Mouse (Mus musculus): ENCODE measurements around the gene Tex2.

DNA sequence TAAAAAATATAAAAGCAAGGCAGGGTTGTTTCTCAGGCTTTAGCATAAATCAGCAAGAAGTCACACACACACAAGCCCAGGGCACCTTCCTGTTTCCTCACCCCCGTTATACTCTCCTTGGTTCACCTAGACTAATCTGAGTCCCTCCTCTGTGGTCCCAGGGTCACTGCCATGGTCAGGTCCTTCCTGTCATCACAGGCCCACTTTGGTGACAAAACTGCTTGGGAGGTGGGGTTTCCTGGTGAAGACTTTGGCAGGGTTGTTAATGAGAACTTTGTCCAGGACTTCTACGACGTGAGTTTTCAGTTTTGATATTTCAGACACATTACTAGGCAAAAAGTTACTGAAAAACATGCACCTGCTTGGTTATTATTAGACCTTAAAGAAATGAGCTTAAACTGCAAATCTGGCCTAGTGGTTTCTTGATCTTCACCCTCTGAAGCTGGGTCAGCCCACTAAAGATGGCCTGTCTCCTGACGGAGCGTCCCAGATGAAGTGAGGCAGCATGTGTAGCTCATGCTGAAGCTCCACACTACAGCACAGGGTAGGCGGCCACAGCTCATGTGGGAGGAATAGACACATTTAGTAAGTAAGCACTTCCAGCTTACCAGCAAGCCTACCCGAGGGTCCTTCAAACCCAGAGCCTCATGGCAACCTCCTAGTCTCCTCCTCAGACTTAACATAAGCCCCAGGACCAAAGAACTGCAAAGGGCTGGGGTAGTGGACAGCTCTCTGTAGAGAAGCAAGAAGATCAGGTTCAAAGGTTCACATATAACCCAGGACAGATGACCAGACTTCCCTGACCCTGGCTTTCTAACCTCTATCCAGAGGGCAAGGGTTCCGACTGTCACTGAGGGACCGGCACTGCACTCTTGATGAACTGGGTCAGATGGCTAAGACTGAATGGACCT, 133.3 kb downstream of the Tex2 start:
- TF ChIP-seq CTCF (IDR thresholded peaks at IDR 0.05) (no peak), EP300 (IDR thresholded peaks at IDR 0.05) (no peak)

Measured in lung, postnatal 0 days (tissue).